Mouse (Mus musculus) G1E-ER4 (cell line): ENCODE measurements around the gene Elp6. TPM values are rescaled to one million over a fixed set of nuclear protein-coding genes. Genes with fewer than 3 reads are reported as not detected.

ENCODE experiments used
- GATA1 ChIP-seq: IDR thresholded peaks from one replicate; pipeline ENCODE4 v1.8.0; 2012; ENCODE audit warnings: low read length, inconsistent platforms
- polyA plus RNA-seq: library from polyadenylated mRNA; stranded (reverse); fragments of >175 nt; gene quantifications from 2 replicates; pipeline ENCODE4 v1.2.3, GENCODE M21; 2012

Gene Elp6
- polyA plus RNA-seq, result 22.2 and 22.8 TPM in 2 replicates

GRCm38 (mm10) chr9:110304969-110305651, at the start of gene Elp6:
Gene Elp6, plus strand, starts transcription at chr9:110305173.
- TF ChIP-seq GATA1, result no peak

- TF ChIP-seq GATA1, result no peak
These were observed 49.5 kb upstream of the Elp6 start for GRCm38 (mm10) chr9:110255407-110256019.

- no peak for TF ChIP-seq GATA1
These were observed 46.3 kb upstream of the Elp6 start for GRCm38 (mm10) chr9:110258646-110259045.

- TF ChIP-seq GATA1, result no peak
These were observed 45.9 kb upstream of the Elp6 start for GRCm38 (mm10) chr9:110259118-110259517.

GRCm38 (mm10) chr9:110263181-110263580, 41.8 kb upstream of the Elp6 start:
- TF ChIP-seq GATA1, result no peak

- TF ChIP-seq GATA1, result no peak
These were observed 40.0 kb upstream of the Elp6 start for GRCm38 (mm10) chr9:110264991-110265390.

GRCm38 (mm10) chr9:110268416-110268815, 36.6 kb upstream of the Elp6 start:
- no peak for TF ChIP-seq GATA1

- no peak for TF ChIP-seq GATA1
These were observed 32.6 kb upstream of the Elp6 start for GRCm38 (mm10) chr9:110272330-110272729.

GRCm38 (mm10) chr9:110273507-110273906, 31.5 kb upstream of the Elp6 start:
- no peak for TF ChIP-seq GATA1

GRCm38 (mm10) chr9:110275882-110276281, 29.1 kb upstream of the Elp6 start:
- TF ChIP-seq GATA1, result no peak

GRCm38 (mm10) chr9:110277431-110277881, 27.5 kb upstream of the Elp6 start:
- TF ChIP-seq GATA1, result no peak

GRCm38 (mm10) chr9:110284075-110284697, 20.8 kb upstream of the Elp6 start:
- TF ChIP-seq GATA1, result no peak

- no peak for TF ChIP-seq GATA1
These were observed 17.6 kb upstream of the Elp6 start for GRCm38 (mm10) chr9:110287321-110287924.

GRCm38 (mm10) chr9:110293254-110293718, 11.7 kb upstream of the Elp6 start:
- no peak for TF ChIP-seq GATA1

- no peak for TF ChIP-seq GATA1
These were observed 11.0 kb upstream of the Elp6 start for GRCm38 (mm10) chr9:110293873-110294415.

- no peak for TF ChIP-seq GATA1
These were observed 10.2 kb upstream of the Elp6 start for GRCm38 (mm10) chr9:110294786-110295185.
